Mouse (Mus musculus) gastrocnemius, adult 18-20 months (tissue): Measurements from ENCODE around the gene N4bp3. TPM values are rescaled to one million over a fixed set of nuclear protein-coding genes. Genes with fewer than 3 reads are reported as not detected.
"Not testable (repeated sequence)": the region's sequence is repeated elsewhere in the genome, so short reads cannot be mapped to it uniquely, and the experiment has no call there.

Experiments used
- DNase-seq: peaks from one replicate; pipeline ENCODE4 v3.0.0; 2021; ENCODE audit warnings: low spot score
- total RNA-seq, 2 experiments: library from RNA; stranded (reverse); gene quantifications; 2 replicates each; pipeline ENCODE4 v1.2.3; 2021

The N4bp3 gene
- total RNA-seq, 2 experiments from 2014 or later = 2.0 to 2.6 TPM

DNA sequence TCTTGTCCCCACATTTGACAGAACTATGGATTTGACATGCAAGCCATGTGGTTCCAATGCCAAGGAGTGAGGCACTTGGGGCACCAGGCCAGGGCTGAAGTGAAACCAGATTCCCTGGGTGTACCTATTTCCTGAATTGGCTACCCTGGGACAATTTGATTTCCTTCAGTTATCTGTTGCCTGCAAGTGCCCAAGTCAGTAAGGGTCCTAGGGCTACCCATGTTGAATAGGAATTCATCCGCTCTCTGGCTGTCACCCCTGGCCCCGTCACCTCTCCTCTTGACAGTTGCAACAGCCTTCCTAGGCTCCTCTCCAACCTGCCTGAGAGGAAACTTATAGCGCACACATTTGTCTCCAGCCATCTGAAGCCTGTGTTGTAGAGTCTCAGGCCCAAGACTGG lies 4.2 kb upstream of the N4bp3 start:
- no peak for DNase-seq

GRCm38 (mm10) chr11:51653736-51654135 lies 3.1 kb upstream of the N4bp3 start:
- no peak for DNase-seq

GRCm38 (mm10) chr11:51652889-51653418 lies 2.3 kb upstream of the N4bp3 start:
- DNase-seq = no peak

GRCm38 (mm10) chr11:51650261-51650660 lies 381 bp downstream of the N4bp3 start:
- no peak for DNase-seq

GRCm38 (mm10) chr11:51649889-51650199 lies 798 bp downstream of the N4bp3 start:
- no peak for DNase-seq

DNA sequence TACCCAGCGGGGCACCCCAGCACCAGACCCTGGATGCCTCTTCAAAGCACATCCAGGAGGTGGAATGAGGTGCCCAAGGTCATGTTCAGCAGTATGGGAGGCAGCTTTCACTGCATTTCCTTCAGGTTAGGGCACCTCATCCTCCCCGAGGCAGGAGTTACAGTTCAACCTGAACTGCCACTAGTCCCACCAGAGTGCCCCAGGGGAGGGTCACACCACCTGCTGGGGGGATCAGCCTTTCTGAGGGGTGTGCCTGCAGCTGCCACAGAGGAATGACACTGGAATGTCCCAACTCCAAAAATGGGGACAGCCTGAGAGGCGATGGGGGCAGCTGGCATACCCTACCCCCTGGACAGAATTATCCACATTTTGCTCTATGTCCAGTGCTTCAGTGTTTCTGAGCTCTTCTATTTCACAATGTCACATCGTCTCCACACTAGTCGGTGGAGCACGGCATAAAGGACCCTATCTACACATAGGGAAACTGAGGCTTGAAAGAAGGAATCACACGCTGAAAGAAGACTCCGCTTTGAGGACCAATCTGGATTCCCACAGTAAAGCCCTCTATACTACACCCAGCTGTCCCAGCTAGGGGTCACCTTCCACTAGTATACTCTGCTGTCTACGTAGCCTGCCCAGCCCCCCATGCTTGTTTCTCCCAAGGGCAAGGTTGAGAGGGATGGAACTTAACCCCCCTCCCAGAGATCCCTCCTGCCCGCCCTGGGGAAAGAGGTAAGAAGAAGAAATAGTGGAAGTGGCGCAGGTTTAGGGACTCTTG lies 1.3 kb downstream of the N4bp3 start:
- no peak for DNase-seq

DNA sequence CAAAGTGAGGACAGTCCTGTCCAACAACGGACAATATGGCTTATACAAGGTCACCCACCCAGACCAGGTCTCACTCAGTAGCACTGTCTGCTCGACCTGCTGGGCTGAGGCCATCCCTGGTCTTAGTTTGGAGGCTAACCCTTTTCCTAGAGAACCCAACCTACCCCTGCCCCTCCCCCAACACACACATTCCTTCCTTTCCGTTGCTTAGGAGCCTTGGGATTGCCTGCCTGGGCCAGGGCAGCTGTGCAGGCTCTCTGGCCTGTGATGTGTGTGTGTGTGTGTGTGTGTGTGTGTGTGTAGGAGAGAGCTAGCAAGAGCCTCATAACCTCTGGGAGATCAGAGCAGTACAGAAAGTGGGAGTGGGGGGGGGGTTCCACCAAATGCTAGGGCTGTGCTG lies 2.1 kb downstream of the N4bp3 start:
- no peak for DNase-seq

DNA sequence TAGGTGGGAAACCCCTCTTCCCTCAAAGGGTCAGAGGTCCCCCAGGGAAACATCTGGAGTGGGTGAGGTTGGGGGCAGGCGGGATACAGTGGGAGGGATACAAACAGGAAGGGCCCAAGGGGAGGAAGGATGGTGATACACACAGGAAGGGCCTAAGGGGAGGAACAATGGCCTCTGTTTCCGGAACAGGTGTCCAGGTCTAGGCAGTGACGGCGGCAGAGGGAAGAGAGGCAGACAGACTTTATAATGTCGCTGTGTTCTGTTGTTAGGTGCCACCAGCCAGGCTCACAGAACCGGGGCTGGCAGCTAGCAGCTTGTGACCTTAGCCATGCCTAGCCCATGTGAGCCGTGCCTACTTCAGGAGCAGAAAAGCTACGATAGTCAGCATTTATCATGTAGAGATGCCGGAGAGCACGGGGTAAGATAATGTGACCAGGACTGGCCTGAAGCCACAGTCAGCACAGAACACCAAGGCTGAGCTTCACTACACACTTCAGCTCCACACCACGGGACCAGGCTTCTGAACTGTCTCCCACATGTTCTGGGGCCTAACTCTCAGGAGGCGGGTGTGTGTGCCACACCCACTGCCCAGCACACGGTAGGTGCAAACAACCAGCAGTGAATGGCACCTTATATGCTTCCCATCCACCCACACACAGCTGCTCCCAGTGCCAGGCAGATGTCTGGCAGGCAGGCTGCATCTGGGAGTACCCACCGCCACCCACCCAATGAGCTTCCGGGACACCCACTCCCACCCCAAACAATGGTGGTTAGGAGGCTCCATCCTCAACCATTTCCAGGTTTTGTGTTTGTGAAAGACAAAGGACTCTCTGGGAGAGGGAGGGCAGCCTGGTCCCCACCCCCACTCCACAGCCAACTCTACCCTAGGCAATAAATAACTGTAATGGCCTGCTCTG lies 3.6 kb downstream of the N4bp3 start:
- DNase-seq = no peak

GRCm38 (mm10) chr11:51646245-51646644 lies 4.4 kb downstream of the N4bp3 start:
- no peak for DNase-seq

- DNase-seq = no peak
These were observed 5.3 kb downstream of the N4bp3 start for GRCm38 (mm10) chr11:51645293-51645692.

DNA sequence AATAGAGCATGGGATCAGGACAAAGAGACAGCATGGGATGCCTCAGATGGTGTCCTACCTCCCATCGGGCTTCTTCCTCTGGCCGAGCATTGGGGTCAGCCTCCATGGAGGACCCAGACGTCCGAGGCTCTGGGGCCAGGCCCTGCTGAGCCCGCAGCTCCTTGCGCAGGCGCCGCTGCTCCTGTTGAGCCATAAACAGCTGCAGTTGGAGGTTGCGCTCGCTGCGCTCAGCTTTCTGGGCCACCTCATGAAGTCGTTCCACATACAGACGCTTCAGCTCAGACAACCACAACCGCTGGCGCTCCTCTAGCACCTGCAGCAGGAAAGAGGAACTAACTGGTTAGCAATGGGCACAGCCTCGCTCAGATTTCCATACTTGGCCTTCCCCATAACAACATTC lies 6.4 kb downstream of the N4bp3 start:
- DNase-seq = no peak

GRCm38 (mm10) chr11:51643761-51644160 lies 6.9 kb downstream of the N4bp3 start:
- DNase-seq = no peak

DNA sequence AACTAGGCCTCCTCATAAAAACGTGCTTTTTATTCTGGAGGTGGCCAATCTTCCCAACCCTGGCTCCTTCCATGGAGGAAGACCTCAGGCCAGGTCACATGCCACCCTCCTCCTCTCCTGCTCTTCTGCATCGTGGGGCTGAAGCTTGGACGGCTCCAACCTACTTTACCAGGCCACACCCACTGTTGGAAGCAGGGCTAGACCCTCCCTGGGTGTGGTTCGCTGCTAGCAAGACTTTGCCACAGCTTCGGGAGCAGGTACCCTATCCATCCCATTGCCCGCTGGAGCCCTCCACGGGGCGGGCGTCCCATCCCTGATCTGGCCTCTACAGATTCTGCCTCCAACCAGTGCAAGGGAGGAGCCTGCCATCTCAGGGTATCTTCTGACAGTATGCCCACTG lies 7.4 kb downstream of the N4bp3 start:
- no peak for DNase-seq

- no peak for DNase-seq
These were observed 9.9 kb downstream of the N4bp3 start for GRCm38 (mm10) chr11:51640748-51641147.

GRCm38 (mm10) chr11:51638497-51638896 lies 12.1 kb downstream of the N4bp3 start:
- no peak for DNase-seq

DNA sequence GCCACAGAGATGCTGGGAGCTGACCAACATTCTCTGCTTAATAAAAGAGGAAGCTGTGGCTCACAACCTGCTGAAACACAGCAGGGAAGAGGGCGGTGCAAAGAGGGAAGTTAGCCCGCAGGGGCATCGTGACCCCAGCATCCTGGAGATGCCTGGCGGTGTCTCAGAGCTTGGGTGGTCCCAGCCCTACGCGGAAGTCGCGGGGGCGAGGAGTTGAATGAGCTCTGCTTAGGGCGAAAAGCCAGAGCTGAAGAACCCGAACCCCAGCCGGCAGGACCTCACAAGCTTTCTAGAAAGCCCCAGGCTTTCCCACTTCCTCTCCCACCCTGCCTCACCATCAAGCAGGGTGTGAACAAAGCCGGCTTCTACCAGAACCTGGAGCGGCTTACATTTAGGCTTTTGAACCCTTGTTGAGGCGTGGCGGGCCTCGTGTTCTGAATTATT lies 12.6 kb downstream of the N4bp3 start:
- no peak for DNase-seq

- peak; percentile 52 for DNase-seq
These were observed 14.3 kb downstream of the N4bp3 start for GRCm38 (mm10) chr11:51636323-51636684.

- DNase-seq = peak; percentile 87
These were observed 14.9 kb downstream of the N4bp3 start, which contains the start of gene Rmnd5b for GRCm38 (mm10) chr11:51635525-51636322. Gene Rmnd5b, minus strand, starts transcription at chr11:51635896.

DNA sequence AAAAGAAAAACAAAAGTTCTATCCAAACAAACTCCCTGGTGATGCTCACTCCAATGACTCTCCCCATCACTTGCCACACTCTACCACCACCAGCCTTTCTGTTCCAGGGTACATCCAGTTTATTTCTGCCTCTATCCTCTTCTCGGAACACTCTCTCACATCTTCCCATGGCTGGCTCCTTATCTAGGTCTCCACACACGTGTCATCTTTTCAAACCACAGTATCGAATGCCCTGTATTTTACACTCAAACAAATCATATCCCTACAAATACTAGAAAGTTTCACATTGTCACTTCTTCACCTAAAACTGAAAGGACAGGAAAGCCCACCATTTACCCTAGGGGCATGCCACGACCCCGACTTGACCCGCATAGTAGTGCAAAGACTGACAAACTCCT lies 15.5 kb downstream of the N4bp3 start:
- no peak for DNase-seq

GRCm38 (mm10) chr11:51633721-51634120 lies 16.9 kb downstream of the N4bp3 start:
- no peak for DNase-seq

DNA sequence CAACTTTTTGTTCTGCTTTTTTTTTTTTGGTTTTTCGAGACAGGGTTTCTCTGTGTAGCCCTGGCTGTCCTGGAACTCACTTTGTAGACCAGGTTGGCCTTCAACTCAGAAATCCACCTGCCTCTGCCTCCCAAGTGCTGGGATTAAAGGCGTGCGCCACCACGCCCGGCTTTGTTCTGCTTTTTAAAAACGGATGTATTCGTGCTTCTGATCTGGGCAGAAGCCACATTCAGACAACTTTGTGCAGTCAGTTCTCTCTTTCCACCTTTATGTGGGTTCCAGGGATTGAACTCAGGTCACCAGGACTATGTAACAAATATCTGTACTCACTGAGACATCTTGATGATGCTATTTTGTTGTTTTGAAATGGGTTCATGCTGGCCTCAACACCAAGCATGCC lies 17.4 kb downstream of the N4bp3 start:
- DNase-seq = not testable (repeated sequence)
